Mouse (Mus musculus) spleen, adult 2 months (tissue): ENCODE measurements at regions not wholly inside any gene's neighbourhood (a gene's known extent, or its start where the extent isn't known, plus 50 kb on each side); places are given as distances from the start of the nearest gene placed in this dataset.

ENCODE experiments used
- CTCF ChIP-seq: fragments of 200-500 bp; IDR thresholded peaks from 2 replicates; pipeline ENCODE4 v1.5.1; 2011; ENCODE audit warnings: mild to moderate bottlenecking, inconsistent platforms; ENCODE audit not compliant: insufficient read depth, insufficient read length, insufficient replicate concordance; ENCODE audit errors: extremely low read depth
- POLR2A ChIP-seq: fragments of 200-500 bp; IDR thresholded peaks from 2 replicates; pipeline ENCODE4 v1.6.1; 2011; ENCODE audit warnings: low read depth, low read length, inconsistent platforms

DNA sequence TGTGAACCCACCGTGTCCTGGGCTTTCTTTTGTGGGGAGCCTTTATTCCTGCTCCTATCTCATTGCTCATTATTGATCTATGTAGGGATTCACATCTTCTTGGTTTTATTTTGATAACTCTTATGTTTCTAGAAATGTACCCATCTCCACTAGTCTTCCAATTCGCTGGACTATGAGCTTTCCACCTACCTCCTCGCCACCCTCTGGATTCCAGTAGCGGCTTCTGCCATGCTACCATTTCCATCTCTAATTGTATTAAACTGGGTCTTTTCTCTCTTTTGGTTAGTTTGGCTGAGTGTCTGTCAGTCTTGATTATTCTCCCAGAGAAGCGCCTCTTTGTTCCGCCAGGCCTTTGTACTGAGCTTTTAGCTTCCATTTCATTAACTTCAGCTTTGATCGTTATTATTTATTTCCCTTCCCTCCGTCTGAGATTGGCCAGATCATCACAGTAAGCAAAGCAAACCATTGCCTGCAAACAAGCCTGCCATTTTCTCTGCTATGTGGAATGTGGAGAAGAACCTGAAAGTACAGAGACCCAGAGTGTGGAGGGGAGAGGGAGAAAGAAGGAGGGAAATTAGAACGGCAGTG, 213.2 kb upstream of the Pabpc6 start:
- TF ChIP-seq POLR2A (no peak), CTCF (no peak)
